Mouse (Mus musculus) ES-CJ7 (cell line): ENCODE measurements around the gene Tmem150b.
A peak's percentile ranks its signal among the peaks of the same experiment; 100 is the strongest.

ENCODE experiments used
- DNase-seq: peaks from one replicate; pipeline ENCODE4 v3.0.0; 2011; ENCODE audit warnings: low read depth, low spot score

The Tmem150b gene

DNA sequence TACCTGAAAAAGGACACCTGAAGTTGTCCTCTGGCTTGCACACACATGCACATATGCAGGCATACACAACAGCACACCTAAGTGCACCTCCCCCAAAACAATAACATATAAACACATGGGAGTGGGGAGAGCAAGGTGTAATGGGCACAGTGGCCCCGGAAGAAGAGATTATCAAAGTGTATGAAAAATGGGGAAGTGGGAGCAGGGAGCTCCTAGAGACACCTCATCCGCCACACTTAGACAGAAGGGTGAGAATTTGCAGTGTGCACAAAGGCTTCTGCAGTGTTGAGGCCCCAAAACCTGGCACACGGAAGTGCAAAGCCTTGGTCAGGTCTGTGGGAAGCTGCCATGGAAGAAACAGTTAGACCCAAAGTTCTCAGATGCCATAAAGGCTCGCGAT lies 6.0 kb upstream of the Tmem150b start:
- DNase-seq: no peak

DNA sequence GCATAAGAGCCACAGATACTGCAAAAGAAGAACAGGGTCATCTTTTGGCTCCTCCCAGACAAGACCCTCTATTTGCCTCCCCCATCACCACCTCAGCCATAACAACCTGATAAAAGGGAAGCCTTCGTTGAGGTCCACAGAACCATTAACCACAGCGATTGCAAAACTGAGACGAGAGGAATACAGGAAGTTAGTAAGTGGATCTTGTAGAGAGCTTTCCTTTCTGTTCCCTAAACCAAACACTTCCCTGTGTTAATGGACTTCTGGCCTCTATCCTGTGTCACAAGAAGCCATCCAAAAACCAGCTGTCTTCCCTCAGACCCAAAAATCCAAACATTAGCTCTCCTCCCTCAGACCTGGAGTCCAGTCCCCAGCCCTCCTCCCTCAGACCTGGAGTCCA lies 690 bp downstream of the Tmem150b start:
- no peak for DNase-seq

DNA sequence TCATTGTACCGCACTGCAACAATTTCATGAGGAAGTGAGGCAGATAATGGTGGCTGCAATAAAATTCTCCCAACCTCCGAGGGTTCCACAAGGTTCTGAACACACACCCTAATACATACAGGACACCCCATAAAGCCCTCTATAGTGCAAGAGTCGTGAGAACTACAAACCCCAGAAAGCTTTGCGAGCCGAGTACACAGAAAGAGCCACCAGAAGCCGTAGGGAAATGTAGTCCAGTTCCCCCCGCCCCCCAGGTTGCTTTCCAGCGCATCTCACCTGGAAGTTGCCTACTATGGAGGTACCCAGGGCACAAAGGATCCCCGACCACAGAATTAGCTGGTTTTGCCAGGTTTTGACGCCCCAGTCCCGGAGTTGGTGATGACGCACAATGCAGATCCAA lies 1.5 kb downstream of the Tmem150b start:
- no peak for DNase-seq

DNA sequence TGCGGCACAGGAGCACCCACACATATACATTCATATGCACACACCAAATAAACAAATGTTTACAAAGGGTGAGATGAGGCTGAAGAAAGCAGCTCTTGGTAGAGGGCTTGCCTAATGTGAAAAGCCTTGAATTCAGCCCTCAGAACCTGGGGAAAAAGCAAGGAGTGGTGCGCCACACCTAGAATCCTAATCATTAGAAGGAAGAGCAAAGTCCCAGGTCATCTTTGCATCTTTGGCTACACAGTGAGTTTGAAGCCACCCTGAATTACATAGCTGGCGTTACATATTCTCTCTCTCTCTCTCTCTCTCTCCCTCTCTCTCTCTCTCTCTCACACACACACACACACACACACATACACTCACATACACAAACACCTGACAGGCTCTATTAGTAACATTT lies 5.8 kb downstream of the Tmem150b start:
- no peak for DNase-seq

DNA sequence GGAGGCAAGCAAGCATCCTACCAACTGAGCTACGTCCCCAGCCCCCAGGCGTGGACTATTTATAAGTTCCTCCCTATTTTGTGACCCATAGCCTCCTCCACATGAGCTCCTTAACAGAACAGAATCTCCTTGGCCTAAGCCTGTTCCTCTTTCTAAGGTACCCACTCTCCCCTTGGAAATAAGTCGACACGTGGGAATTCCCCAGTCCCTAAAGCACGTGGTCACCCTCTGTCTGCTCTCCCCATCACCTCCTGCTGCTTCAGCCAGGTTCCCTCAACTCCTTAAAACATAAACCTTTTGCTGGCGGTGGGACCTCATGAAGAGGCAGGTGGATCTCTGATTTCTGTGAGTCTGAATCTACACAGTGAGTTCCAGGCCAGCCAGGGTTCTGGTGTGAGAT lies 8.1 kb downstream of the Tmem150b start:
- DNase-seq: no peak

DNA sequence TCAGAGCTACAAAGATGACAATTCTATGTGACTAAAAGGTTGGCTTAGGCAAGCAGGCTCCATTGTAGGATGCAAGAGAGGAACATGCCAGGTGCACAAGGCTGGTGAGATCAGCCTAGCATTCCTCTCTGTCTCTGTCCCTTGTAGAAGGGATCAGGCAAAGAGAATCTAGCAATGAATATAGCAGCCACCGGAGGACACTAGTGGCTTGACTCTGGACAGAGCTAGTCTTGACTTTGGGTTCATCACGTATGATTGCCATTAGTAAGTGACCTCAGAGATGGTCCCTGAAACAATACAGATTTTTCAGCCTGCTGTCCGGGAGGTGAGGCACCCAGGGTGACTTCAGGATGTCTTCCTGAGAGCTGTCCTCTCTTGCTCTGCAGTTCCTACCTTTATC lies 12.5 kb downstream of the Tmem150b start:
- DNase-seq: no peak

DNA sequence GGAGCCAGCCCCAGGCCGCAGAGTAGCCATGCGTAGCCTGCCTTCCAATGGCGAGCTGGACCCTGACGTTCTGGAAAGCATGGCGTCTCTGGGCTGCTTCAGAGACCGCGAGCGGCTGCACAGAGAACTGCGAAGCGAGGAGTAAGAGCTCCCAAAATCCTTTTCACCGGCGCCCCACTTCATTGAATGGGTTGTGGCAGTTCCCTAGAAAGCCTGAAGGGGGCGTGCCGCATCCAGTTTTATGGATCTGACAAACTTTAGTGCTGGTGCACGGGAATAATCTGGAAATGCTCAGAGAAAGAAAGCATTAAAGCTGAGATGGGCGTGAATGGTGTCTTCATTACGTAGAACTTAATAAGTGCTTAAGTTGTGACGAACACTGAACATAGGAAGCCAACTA lies 20.0 kb downstream of the Tmem150b start:
- DNase-seq: peak; percentile 75

DNA sequence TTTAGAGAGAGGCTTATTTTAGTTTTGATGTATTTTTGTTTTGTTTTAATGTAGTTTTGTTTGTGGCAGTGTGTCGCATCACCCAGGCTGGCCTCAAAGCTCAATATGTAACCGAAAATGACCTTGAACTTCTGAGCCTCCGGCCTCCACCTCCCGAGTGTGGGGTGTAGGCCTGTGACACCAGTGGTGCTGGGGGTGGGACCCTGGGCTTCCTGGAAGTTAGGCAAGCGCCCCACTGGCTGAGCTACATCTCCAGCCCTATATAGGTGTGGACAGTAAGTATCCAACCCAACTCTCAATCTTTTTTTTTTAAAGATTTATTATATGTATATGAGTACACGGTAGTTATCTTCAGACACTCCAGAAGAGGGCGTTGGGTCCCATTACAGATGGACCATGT lies 21.9 kb downstream of the Tmem150b start:
- peak; percentile 68 for DNase-seq

DNA sequence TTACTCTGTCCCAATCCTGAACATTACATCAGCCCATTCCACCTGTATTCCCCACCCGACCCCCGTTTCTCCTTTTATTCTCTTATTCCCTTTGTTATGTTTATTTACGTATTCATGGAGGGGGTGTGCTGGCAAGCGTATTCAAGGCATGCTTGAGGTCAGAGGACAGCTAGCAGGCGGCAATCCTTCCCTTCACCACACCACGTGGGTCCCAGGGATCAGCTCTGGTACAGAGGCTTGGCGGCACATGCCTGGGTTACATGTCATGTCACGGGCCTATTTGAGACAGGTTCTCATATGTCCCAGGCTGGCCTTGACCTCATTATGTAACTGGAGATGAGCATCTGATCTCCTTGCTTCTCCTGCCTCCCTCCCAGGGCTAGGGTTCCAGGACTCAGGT lies 22.7 kb downstream of the Tmem150b start:
- DNase-seq: peak; percentile 95

DNA sequence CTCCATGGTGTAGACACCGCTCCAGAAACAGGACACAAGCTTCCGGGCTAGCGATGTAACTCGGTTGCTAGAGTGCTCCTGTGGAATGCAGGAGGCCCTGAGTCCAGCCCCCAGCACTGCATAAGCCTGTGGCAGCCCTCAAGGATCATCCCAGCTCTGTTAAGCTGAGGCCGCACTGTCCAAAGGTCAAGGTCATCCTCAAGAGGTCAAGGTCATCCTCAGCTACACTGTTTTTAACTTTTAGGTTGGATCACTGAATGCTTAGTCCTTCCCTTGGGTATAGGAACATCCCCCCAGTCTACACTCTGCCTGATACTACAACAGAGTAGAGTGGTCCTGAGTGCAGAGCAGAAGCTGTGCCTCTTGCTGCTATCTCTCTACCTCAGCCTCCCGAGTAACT lies 32.0 kb downstream of the Tmem150b start:
- peak; percentile 85 for DNase-seq

DNA sequence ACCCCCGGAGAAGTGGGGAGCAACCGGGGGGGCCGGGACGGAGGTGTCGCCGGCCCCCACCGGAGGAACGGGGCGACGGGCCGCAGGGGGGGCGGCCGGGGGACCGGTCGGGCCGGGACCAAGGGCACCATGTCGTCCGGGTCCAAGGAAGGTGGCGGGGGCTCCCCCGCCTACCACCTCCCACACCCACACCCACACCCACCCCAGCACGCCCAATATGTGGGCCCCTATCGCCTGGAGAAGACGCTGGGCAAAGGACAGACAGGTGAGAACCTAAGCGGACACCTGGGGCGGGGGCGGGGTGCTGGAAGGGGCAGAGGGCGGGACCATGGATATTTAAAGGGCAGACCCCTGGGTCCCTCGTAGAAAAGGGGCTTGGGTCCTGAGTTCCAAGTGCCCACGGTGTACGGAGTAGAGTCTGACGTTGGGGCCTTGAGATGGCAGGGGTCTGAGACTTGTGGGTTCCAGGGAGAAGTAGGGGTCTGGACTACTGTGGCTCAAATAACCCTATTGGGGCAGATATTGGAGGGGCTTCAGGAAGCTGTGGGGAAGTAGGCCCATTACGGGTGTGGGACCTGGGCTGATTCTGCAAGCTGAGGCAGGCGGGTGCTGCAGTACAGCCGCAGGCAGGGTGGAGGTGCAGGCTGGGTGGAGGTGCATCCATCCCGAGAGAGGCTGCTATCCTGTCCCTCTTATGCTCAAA lies 33.9 kb downstream of the Tmem150b start:
- no peak for DNase-seq

DNA sequence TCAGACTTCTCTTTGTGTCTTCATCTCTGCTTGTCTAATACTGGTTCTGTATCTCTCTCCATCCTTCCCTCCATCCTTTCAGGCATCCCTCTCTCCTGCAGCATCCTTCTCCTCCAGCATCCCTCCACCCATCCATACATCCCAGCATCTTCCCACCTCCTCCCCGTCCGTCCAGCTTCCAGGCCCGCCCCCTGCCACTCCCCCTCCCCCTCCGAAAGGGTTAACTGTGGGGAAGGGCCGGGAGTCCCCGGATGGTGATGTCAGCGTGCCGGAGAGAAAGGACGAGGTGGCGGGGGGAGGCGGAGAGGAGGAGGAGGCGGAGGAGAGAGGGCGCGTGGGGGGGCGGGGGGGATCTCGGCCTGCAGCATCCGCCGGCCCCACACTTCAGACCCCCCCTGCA lies 34.7 kb downstream of the Tmem150b start, which contains the start of gene Brsk1:
TSS of gene Brsk1 (plus strand) at position 218 of the 400 bp plus-strand sequence.
- peak; percentile 83 for DNase-seq

DNA sequence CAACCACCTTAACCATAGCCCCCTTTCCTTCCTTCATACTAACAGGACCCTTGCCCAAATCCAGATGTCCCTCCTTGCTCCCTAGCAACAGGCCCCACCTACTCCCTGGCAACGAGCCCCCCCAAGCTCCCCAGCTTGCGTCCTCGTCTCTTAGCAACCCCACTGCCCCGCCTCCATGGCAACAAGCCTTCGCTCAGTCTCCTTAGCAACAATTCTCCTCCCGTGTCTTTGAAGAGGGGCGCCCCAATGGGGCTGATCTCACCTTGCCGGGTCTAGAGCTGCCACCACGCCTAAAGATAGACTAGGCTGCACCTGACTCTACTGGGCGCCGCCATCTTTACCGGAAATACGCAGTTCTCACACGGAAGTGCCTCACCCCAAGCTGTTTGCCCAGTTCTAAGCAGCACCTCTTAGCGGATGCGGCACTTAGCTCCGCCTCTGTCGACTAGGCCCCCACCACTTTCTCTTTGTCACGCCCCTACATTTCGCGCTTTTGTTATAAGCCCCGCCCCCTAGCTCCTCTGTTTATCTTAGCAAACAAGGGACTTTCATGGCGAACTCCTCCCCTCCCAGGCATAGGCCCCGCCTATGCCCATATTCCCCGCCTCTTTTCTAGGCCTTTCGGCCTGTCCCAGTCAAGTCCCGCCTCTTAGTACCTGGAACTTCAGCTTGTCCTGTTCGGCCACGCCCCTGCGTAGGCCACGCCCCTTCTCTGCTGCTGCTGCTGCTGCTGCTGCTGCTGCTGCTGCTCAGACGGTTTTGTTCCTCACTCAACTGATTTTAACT lies 40.2 kb downstream of the Tmem150b start, which contains the start of gene Hspbp1:
TSS of gene Hspbp1 (minus strand) at position 437 of the 786 bp plus-strand sequence.
- DNase-seq: peak; percentile 100

DNA sequence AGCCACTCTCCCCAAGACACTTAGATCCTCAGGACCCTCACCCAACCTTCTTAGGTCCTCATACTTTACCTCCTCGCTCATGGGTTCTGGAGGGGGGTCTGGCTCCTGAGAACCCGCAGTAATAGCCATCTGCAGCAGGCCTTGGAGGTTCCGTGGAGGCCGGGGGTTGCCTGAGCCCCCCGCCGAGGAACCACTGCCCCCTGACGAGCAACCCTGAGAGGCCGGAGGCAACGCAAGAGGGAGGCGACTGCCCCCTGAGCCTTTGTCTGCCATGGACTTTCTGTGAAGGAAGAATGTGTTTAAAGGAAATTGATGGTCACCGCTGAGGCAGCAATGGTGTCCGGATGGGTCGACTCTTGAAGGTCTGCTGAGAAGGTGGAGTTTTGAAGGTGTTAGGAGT lies 40.8 kb downstream of the Tmem150b start:
- no peak for DNase-seq

DNA sequence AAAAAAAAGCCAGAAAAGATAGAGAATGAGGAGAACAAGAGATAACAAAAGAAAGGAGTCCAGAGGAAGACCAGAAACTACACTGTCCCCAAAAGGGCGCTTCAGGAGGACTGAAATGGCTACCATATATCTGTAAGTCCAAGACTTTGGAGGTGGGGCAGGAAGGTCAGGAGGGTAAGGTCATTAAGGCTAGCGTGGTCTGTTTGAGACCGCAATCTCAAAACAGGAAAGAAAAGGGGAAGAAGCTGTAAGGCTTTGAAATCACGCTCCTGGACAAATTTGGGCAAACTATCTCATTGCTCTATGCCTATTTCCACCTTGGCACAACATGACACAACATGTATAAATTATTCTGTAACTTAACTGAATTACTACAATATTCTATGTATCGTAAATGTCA lies 41.7 kb downstream of the Tmem150b start:
- no peak for DNase-seq

DNA sequence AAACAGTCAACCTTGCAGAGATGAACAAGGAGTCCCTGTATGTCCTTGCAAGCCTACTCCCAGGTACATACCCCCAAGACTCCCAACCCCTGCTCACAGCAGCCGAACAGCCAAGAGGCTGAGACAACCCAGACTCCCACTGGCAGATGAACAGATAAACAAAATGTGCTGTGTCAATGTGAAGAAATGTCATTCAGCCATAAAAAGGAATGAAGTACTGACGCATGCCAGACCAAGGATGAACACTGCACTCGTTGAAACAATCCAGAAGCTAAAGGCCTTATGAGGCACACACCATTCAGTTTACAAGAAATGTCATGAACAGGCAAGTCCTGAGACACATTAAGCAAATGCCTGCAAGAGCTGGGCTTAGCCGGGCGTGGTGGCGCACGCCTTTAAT lies 49.8 kb downstream of the Tmem150b start:
- no peak for DNase-seq

DNA sequence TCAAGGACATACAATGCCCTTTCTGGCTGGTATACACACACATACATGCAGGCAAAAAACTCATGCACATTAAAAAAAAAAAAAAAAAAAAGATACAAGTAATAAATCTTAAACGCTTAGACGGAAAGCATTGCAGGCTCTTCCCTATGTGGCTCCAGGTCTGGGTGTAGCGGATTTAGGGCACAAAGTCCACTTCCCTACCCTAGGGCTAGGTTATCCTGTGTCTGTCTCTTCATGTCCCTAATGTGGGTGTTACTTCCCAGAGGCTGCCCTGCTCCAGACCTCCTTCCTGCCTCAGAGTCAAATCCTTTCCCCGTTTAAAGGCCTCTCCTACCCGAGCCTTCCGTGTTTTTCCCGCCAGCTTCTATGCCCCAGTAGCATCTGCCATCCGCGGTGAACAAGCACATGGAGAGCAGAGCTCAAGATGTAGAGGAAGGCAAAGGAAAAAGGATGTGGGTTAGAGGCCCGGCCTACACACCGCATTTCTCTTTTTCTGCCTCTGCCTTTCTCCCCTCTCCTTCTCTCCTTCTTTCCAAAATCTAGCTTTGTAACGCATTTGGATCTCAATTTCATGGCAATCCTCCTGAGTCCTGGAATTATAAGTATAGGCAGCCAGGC lies 50.8 kb downstream of the Tmem150b start:
- DNase-seq: no peak

DNA sequence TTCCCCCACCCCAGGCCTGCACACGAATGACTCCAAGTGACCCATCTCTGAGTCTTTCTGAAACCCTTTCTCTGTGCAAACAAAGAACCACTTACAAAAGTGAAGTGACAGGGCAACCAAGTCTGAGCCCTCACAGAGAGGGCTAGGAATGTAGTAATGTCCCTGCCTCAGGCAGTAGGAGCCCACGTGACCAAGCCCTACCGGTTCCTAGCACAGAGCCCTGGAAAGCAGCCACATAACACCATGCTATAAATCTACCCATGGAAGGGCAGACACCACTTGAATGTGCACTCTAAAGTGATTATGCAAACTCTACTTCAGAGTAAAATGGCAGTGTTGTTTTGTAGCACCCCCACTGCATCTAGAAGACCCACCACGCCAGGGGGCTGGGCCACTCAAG lies 53.1 kb downstream of the Tmem150b start:
- DNase-seq: no peak

DNA sequence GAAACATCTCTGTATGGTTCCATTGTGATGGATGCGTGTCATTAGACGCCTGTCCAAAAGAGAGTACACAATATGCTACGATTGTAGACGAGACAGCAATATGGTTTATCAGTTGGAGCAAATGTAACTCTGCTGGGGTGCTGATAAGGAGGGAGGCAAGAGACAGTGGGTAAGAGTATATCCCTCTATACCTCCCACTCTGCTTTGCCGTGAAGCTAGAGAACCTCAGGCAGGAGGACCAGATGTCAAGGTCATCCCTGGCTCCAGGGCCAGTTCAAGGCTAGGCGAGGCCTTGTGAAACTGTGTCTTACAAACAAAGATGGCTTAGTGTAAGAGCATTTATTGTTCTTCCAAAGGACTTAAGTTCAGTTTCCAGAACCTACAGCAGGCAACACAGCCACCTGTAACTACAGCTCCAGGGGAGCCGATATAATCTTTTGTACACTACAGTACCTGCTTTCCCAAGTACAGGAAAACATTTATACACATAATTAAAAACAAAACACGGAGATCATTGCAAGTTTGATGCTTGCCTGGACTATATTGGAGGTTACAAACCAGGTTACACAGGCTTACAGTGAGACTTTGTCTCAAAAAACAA lies 54.3 kb downstream of the Tmem150b start:
- no peak for DNase-seq

DNA sequence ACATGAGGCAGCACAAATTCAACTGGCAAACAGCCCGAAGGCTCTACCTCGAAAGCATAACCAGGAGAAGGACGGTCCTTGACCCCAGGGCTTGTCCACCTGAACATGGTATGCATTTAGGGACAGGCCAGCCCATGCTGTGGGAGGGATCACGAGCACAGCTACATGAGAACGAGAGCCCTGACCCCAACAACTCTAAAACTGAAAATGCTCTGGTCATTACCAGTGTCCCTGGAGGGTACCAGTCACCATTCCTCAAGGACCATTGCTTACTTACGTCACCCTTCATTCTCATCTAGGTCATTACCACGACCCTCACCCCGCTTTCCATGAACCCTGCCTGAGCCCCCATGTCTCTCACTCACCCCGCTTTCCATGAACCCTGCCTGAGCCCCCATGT lies 55.9 kb downstream of the Tmem150b start:
- no peak for DNase-seq

DNA sequence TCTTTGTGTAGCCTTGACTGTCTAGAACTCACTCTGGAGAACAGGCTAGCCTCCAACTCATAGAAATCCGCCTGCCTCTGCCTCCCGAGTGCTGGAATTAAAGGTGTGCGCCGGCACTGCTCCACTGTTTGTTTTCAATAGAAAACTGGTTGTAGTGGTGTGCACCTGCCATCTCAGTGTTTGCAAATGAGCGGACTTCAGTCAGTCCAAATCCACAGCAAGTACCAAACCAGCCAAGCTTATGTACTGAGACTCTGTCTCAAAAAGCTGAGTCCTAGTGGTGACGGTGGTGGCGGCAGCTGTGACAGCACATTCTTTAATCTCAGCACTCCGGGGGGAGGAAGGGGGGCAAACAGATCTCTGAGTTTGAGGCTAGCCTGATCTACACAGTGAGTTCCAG lies 56.5 kb downstream of the Tmem150b start:
- no peak for DNase-seq

DNA sequence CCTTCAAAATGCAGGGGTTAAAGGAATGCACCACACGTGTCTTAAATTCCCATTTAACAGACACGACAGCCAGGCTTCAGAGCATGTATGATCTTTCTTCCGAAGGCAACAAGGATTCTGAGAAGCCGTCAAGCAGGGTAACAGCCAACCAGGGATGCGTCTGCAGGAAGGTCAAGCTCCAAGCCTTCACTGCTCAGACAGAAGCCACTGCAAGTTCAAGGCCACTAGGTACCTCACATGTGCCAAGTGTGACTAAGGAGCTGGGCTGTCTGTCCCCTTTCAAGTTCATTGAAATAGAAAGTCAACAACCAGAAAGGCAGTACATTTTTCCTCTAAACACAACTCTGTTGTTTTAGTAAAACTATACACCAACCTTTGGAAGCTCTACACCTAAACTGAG lies 58.2 kb downstream of the Tmem150b start:
- no peak for DNase-seq
